Mouse (Mus musculus) heart, adult 10 weeks (tissue): ENCODE data around the gene Agmo. TPM values are rescaled to one million over a fixed set of nuclear protein-coding genes. Genes with fewer than 3 reads are reported as not detected.

Source experiments
- polyA plus RNA-seq: library from polyadenylated mRNA; stranded (reverse); fragments of 350-450 nt; fragmentation: Illumina TruSeq; extraction: RNeasy Lipid Tissue Mini Kit (QIAGEN cat#74804); gene quantifications from one replicate; pipeline ENCODE4 v1.2.3, GENCODE M21; 2014; ENCODE audit warnings: low read depth, low replicate concordance

Gene Agmo
- polyA plus RNA-seq = 4.6 TPM

GRCm38 (mm10) chr12:37241566-37242021 lies at the start of gene Agmo:
Agmo (plus strand) TSS chr12:37241641.

Other genes starting within 250 kb of the Agmo start
- 14.6 TPM for gene Meox2, start 133.1 kb upstream of the Agmo start, polyA plus RNA-seq